Mouse (Mus musculus) c-Kit-positive CD71-negative TER-119-negative erythroid progenitor cells, embryonic 14.5 days (primary cell): Measurements from ENCODE around the gene Fbxw25.
A peak's percentile ranks its signal among the peaks of the same experiment; 100 is the strongest.
"Not testable (repeated sequence)": the region's sequence is repeated elsewhere in the genome, so short reads cannot be mapped to it uniquely, and the experiment has no call there.

Source experiments
- DNase-seq: peaks from one replicate; pipeline ENCODE4 v3.0.0-alpha.2; 2013; ENCODE audit warnings: low read depth

The Fbxw25 gene

DNA sequence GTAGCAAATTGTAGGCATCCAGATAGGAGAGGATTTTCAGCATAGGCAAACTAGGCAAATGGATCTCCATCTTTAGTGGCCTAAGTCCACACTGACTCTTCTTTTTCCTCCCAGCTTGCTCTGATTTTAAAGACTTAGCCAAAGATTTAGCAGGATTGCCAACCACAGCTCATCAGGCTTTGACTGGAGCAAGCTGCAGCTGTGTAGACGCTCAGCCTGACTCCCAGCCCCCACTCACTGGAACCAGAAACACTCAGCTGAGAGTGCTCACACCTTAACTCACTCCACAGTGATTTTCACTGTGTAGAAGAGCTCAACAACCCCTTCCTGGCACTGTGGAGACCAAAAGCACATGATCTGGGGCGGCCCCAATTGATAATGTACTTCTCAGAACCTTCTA is at the start of gene Fbxw25:
Fbxw25 (minus strand) TSS at position 101 of the 400 bp plus-strand sequence.
- not testable (repeated sequence) for DNase-seq

GRCm38 (mm10) chr9:109702600-109702999 is 38.1 kb upstream of the Fbxw25 start, which contains the start of gene Fbxw18:
TSS of gene Fbxw18 (minus strand) at chr9:109702700.
- not testable (repeated sequence) for DNase-seq

DNA sequence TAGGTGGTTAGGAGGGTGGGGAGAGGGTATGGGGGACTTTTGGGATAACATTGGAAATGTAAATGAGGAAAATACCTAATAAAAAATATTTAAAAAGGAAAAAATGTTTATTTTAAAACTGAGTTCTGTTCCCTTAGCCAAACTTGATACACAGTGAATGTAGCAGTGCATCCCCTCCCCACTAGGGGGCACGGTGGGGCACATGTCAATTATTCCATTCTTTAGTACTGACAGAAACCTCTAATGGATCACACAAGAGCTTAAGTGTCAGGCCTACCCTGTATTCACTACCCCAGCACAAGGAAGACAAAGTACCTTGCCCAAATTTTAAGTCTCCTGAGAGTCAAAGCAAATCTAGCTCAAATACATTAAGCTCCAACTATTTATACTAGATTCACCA is 20.8 kb upstream of the Fbxw25 start:
- DNase-seq = peak; percentile 10

DNA sequence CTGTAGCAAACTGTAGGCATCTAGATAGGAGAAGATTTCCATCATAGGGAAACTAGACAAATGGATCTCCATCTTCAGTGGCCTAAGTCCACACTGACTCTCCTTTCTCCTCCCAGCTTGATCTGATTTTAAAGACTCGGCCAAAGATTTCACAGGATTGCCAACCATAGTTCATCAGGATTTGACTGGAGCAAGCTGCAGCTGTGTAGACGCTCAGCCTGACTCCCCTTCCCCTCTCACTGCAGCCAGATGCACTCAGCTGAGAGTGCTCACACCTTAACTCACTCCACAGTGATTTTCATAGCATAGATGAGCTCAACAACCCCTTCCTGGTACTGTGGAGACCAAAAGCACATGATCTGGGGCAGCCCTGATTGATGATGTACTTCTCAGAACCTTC is 38.5 kb downstream of the Fbxw25 start, which contains the start of gene Fbxw24:
Fbxw24 (minus strand) TSS at position 101 of the 400 bp plus-strand sequence.
- DNase-seq = not testable (repeated sequence)

DNA sequence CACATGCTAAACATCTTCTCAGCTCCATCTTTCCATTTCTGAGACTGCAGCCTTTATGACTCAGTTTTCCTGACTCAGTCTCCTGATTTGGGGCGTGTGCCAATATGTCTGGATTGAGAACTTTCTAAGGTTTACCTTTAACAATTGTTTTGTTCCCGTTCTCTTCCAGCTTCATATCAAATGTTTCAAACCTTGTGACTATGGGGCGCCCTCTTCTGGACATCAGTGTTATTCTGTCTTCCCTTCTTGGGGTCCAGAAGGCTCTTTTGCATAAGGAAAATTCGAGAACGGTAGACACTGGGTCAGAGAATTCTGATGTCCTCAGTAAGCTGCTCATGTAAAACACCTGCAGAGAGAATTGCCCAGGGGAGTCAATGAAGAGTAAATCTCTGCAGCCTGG is 57.6 kb downstream of the Fbxw25 start:
- peak; percentile 3 for DNase-seq

DNA sequence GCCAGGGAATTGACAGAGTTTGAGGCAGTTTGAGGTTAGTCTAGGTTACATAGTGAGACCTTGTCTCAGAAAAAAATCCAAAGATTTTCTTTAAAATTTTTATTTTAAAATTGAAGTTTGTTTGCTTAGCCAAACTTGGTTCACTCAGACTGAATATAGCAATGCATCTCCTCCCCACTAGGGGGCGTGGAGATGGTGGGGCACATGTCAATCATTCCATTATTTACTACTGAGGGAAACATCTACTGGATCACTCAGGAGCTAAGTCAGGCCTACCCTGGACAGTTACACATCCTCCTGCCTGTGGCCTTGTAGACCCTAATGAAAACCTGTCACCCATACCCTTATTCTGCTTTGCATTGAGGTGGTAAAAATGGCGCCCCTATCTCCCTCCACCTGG is 62.3 kb downstream of the Fbxw25 start:
- DNase-seq = not testable (repeated sequence)

GRCm38 (mm10) chr9:109597226-109597625 is 67.2 kb downstream of the Fbxw25 start:
- no peak for DNase-seq
